In the genomic region with DNA sequence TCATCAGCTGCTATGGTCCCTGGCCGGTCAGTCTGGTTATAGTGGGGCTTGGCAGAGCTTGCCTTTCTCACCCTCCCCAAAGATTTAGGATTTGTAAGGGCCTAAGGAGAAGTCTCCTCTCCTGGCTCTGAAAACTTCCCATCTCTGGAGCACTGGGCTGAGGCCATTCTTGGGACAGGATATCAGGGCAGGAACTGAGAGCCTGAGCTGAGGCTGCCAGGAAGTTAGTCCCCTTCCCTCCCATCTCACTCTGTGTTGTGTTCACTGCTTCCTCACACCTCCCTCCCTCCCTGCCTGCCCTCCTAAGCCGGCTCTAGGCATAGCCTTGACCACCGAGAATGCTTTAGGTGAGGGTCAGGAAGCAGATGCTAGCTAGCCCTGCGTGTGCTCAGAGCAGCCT, we compare ENCODE assay signal across 9 mouse cellular contexts. TPM values are rescaled to one million over a fixed set of nuclear protein-coding genes. Genes with fewer than 3 reads are reported as not detected.
DNase-seq lines count a peak whose midpoint lies in the region; ATAC-seq lines count a peak whose summit lies in the region.
"Had no signal": no experiment of that assay in that cellular context is flagged by ENCODE, and none has a peak within 500 bp of the region (broad histone marks: within the 10 kb centered on the region; RNA-seq: fewer than 3 reads in every experiment).

No protein-coding gene starts in this region.

- H3K27ac ChIP-seq in heart, embryonic 15.5 days, result peak overlapping the region; percentile 94
- peak overlapping the region; percentile 61 for H3K27ac ChIP-seq in liver, embryonic 11.5 days (ENCODE audit: low read depth, low read length)

- no peaks in the 10 kb centered on the region for H3K9me3 ChIP-seq in heart, embryonic 15.5 days (replicated peaks)
- no peaks in the 10 kb centered on the region for H3K9me3 ChIP-seq in liver, embryonic 11.5 days (ENCODE audit: control insufficient read depth, low read length)

- peaks cover 72% of the 10 kb centered on the region for H3K4me1 ChIP-seq in heart, embryonic 15.5 days (replicated peaks)
- peaks cover 33% of the 10 kb centered on the region for H3K4me1 ChIP-seq in liver, embryonic 11.5 days (replicated peaks; ENCODE audit: control insufficient read depth, insufficient read depth, low read length)

- 0 out of 2 replicates have a peak overlapping the region, but pooled peaks have one; percentile 11 for H3K4me3 ChIP-seq in heart, embryonic 15.5 days
- no peak overlapping the region for H3K4me3 ChIP-seq in liver, embryonic 11.5 days (ENCODE audit: low read depth, low read length)

- H3K4me2 ChIP-seq in heart, embryonic 15.5 days, result peak overlapping the region; percentile 72
- H3K4me2 ChIP-seq in liver, embryonic 11.5 days, result no peak overlapping the region

- peak; percentile 57 for DNase-seq in cerebellum, adult 9-10 months
- DNase-seq in cerebellum, postnatal 14 days, result peak; percentile 38 to 42
- DNase-seq in liver, embryonic 11.5 days (ENCODE audit: low spot score), result no peak
- DNase-seq in spleen, postnatal 36 days (ENCODE audit: low spot score in 2 of 2), result no peak
- DNase-seq in natural killer cell, adult 2 months (ENCODE audit: low spot score in 2 of 2), result no peak
- no peak for DNase-seq in frontal cortex, postnatal 36 days (ENCODE audit: low spot score in 2 of 2)

- H3K27me3 ChIP-seq in heart, embryonic 15.5 days, result no peaks in the 10 kb centered on the region
- H3K27me3 ChIP-seq in liver, embryonic 11.5 days (replicated peaks; ENCODE audit: control insufficient read depth, insufficient read depth, low read length), result no peaks in the 10 kb centered on the region

- ATAC-seq in cerebellum, adult (ENCODE audit: insufficient number of reproducible peaks, low FRiP score, low TSS enrichment), result no peak
- no peak for ATAC-seq in heart, embryonic 15.5 days (replicated peaks; ENCODE audit: insufficient number of reproducible peaks, insufficient read depth, low FRiP score, low read depth)
- ATAC-seq in liver, embryonic 11.5 days (replicated peaks; ENCODE audit: low FRiP score), result no peak

- peaks cover 18% of the 10 kb centered on the region for H3K36me3 ChIP-seq in heart, embryonic 15.5 days
- H3K36me3 ChIP-seq in liver, embryonic 11.5 days (ENCODE audit: control insufficient read depth, insufficient read depth, low read length), result peaks cover 7% of the 10 kb centered on the region; the same call in 1 of the 2 replicates

- H3K9ac ChIP-seq in heart, embryonic 15.5 days, result 0 out of 2 replicates have a peak overlapping the region, but pooled peaks have one; percentile 34
- peak overlapping the region; percentile 30; the same call in 1 of the 2 replicates for H3K9ac ChIP-seq in liver, embryonic 11.5 days (ENCODE audit: low read depth, low read length)

- WGBS in heart, embryonic 15.5 days, result 25% methylated on average over 4 of the region's 4 CpGs
- WGBS in liver, embryonic 11.5 days, result 23% methylated on average over 4 of the region's 4 CpGs

RNA-seq across cellular contexts. Expression of gene Pea15a, which starts 3.0 kb away (rescaled TPM):
- polyA plus RNA-seq in heart, embryonic 15.5 days (2015; fragmentation: Nextera tagmentation; extraction: Ambion mirVana), result 165 and 179 TPM in 2 replicates
- 43.4 and 44.8 TPM in 2 replicates for polyA plus RNA-seq in liver, embryonic 11.5 days (2014; fragmentation: Nextera tagmentation; extraction: Ambion mirVana)

RNA-seq across cellular contexts. Expression of gene Casq1, which starts 16.1 kb away (rescaled TPM):
- polyA plus RNA-seq in heart, embryonic 15.5 days (2015; fragmentation: Nextera tagmentation; extraction: Ambion mirVana), result 96.7 and 102 TPM in 2 replicates
- polyA plus RNA-seq in liver, embryonic 11.5 days (2014; fragmentation: Nextera tagmentation; extraction: Ambion mirVana), result 2.2 and 4.1 TPM in 2 replicates

RNA-seq across cellular contexts. Expression of gene Atp1a4, which starts 54.6 kb away (rescaled TPM):
- polyA plus RNA-seq in heart, embryonic 15.5 days (2015; fragmentation: Nextera tagmentation; extraction: Ambion mirVana), result 0.10 and 0.28 TPM in 2 replicates
- not detected in 2 replicates for polyA plus RNA-seq in liver, embryonic 11.5 days (2014; fragmentation: Nextera tagmentation; extraction: Ambion mirVana)
- polyA plus RNA-seq: C2C12 had no signal

RNA-seq across cellular contexts. Expression of gene Dcaf8, which starts 55.7 kb away (rescaled TPM):
- polyA plus RNA-seq in heart, embryonic 15.5 days (2015; fragmentation: Nextera tagmentation; extraction: Ambion mirVana), result 107 and 118 TPM in 2 replicates
- 89.2 and 102 TPM in 2 replicates for polyA plus RNA-seq in liver, embryonic 11.5 days (2014; fragmentation: Nextera tagmentation; extraction: Ambion mirVana)

RNA-seq across cellular contexts. Expression of gene Igsf8, which starts 57.9 kb away (rescaled TPM):
- 20.6 and 35.4 TPM in 2 replicates for polyA plus RNA-seq in heart, embryonic 15.5 days (2015; fragmentation: Nextera tagmentation; extraction: Ambion mirVana)
- polyA plus RNA-seq in liver, embryonic 11.5 days (2014; fragmentation: Nextera tagmentation; extraction: Ambion mirVana), result 32.9 and 33.9 TPM in 2 replicates

Comparison
In these comparisons a context has a peak if more than half of its experiments do, and no peak if none do; other contexts are left out.
1. DNase-seq: peak in cerebellum, adult 9-10 months (single experiment) and cerebellum, postnatal 14 days (2 of 2); none in liver, embryonic 11.5 days (single experiment), spleen, postnatal 36 days (0 of 2), natural killer cell, adult 2 months (0 of 2) and frontal cortex, postnatal 36 days (0 of 2).
2. RNA of gene Casq1, which starts 16.1 kb away (polyA plus RNA-seq): 96.7 to 102 TPM in heart, embryonic 15.5 days; 2.2 to 4.1 TPM in liver, embryonic 11.5 days; every median in the first group is over 10 times any median in the second.